Mouse (Mus musculus): ENCODE data around the gene Npb.

- no peak for TF ChIP-seq CTCF (IDR thresholded peaks at IDR 0.05; ENCODE audit: low read depth)
- TF ChIP-seq EP300 (IDR thresholded peaks at IDR 0.05; ENCODE audit: low read depth): no peak
Measured at GRCm38 (mm10) chr11:120625152-120625775, 17.0 kb downstream of the Npb start, which contains the start of gene Sirt7.
